8 mouse cellular contexts compared by ENCODE assay signal in genomic region chr9:63123451-63124438, GRCm38 (mm10). TPM values are rescaled to one million over a fixed set of nuclear protein-coding genes. Genes with fewer than 3 reads are reported as not detected.
A peak's percentile ranks its signal among the peaks of the same experiment; 100 is the strongest.
DNase-seq lines count a peak whose midpoint lies in the region; ATAC-seq and TF ChIP-seq lines count a peak whose summit lies in the region.

No protein-coding gene starts in this region.

- peak overlapping the region; percentile 49 for H3K9ac ChIP-seq in embryonic facial prominence, embryonic 12.5 days
- H3K9ac ChIP-seq in limb, embryonic 11.5 days (ENCODE audit: low read length): peak overlapping the region; percentile 57
- H3K9ac ChIP-seq in midbrain, embryonic 13.5 days (replicated peaks): peak overlapping the region; percentile 57

- no peaks in the 10 kb centered on the region for H3K9me3 ChIP-seq in embryonic facial prominence, embryonic 12.5 days
- H3K9me3 ChIP-seq in limb, embryonic 11.5 days (ENCODE audit: control insufficient read depth, low read length): no peaks in the 10 kb centered on the region
- H3K9me3 ChIP-seq in midbrain, embryonic 13.5 days: no peaks in the 10 kb centered on the region

- peak; percentile 25 for TF ChIP-seq POLR2A in kidney, adult 2 months (IDR thresholded peaks at IDR 0.05; ENCODE audit: low read depth, low read length)
- TF ChIP-seq POLR2A in small intestine, adult 2 months (IDR thresholded peaks at IDR 0.05; ENCODE audit: low read depth, low read length): no peak

- no peaks in the 10 kb centered on the region for H3K27me3 ChIP-seq in embryonic facial prominence, embryonic 12.5 days
- no peaks in the 10 kb centered on the region for H3K27me3 ChIP-seq in kidney, adult 2 months (replicated peaks; ENCODE audit: control insufficient read depth, insufficient read depth, low read length)
- H3K27me3 ChIP-seq in limb, embryonic 11.5 days (ENCODE audit: control insufficient read depth, insufficient read depth, low read length): no peaks in the 10 kb centered on the region
- H3K27me3 ChIP-seq in midbrain, embryonic 13.5 days: peaks cover 10% of the 10 kb centered on the region
- no peaks in the 10 kb centered on the region for H3K27me3 ChIP-seq in small intestine, adult 2 months (ENCODE audit: control insufficient read depth, insufficient read depth, low read length)

- no peaks in the 10 kb centered on the region; the same call in 1 of the 2 replicates for H3K4me1 ChIP-seq in embryonic facial prominence, embryonic 12.5 days
- H3K4me1 ChIP-seq in kidney, adult 2 months (ENCODE audit: control insufficient read depth, insufficient read depth, low read length): peaks cover 8% of the 10 kb centered on the region; the same call in 1 of the 2 replicates
- H3K4me1 ChIP-seq in limb, embryonic 11.5 days (ENCODE audit: control insufficient read depth, insufficient read depth, low read length): no peaks in the 10 kb centered on the region; the same call in 1 of the 2 replicates
- peaks cover 9% of the 10 kb centered on the region; the same call in 1 of the 2 replicates for H3K4me1 ChIP-seq in midbrain, embryonic 13.5 days (replicated peaks)
- H3K4me1 ChIP-seq in small intestine, adult 2 months (ENCODE audit: control insufficient read depth, insufficient read depth, insufficient read length, low read length): no peaks in the 10 kb centered on the region

- peak overlapping the region; percentile 38 for H3K4me3 ChIP-seq in embryonic facial prominence, embryonic 12.5 days
- H3K4me3 ChIP-seq in kidney, adult 2 months (ENCODE audit: insufficient read depth, low read depth, low read length): peak overlapping the region; percentile 59
- peak overlapping the region; percentile 36 for H3K4me3 ChIP-seq in limb, embryonic 11.5 days (ENCODE audit: low read depth, low read length)
- H3K4me3 ChIP-seq in midbrain, embryonic 13.5 days (replicated peaks): peak overlapping the region; percentile 43
- H3K4me3 ChIP-seq in small intestine, adult 2 months (ENCODE audit: low read depth, low read length): peak overlapping the region; percentile 64

- H3K27ac ChIP-seq in embryonic facial prominence, embryonic 12.5 days: peak overlapping the region; percentile 55
- H3K27ac ChIP-seq in kidney, adult 2 months (ENCODE audit: insufficient read depth, low read depth, low read length): peak overlapping the region; percentile 66
- H3K27ac ChIP-seq in limb, embryonic 11.5 days (replicated peaks; ENCODE audit: low read depth, low read length): no peak overlapping the region
- H3K27ac ChIP-seq in midbrain, embryonic 13.5 days: no peak overlapping the region; the same call in 1 of the 2 replicates
- H3K27ac ChIP-seq in small intestine, adult 2 months (ENCODE audit: insufficient read depth, low read depth, low read length): peak overlapping the region; percentile 69

- peak overlapping the region; percentile 67 for H3K4me2 ChIP-seq in embryonic facial prominence, embryonic 12.5 days (replicated peaks)
- H3K4me2 ChIP-seq in limb, embryonic 11.5 days (ENCODE audit: low read depth, severe bottlenecking): peak overlapping the region; percentile 80
- peak overlapping the region; percentile 76 for H3K4me2 ChIP-seq in midbrain, embryonic 13.5 days (replicated peaks)

- DNase-seq in 3T3-L1 (ENCODE audit: low read depth, low spot score): peak; percentile 95
- peak; percentile 92 to 95 for DNase-seq in adrenal gland, postnatal 36 days
- DNase-seq in heart, adult 18-20 months: peak; percentile 93 to 96
- DNase-seq in kidney, adult 2 months: peak; percentile 95
- peak; percentile 96 for DNase-seq in limb, embryonic 11.5 days (ENCODE audit: low spot score)

- peak; percentile 100; the same call in 1 of the 2 replicates for TF ChIP-seq CTCF in kidney, adult 2 months (conservative IDR thresholded peaks at IDR 0.05; ENCODE audit: insufficient read depth, insufficient read length, low read depth, low read length)
- TF ChIP-seq CTCF in small intestine, adult 2 months (IDR thresholded peaks at IDR 0.05; ENCODE audit: extremely low read depth, insufficient read length, insufficient replicate concordance, low read depth, low read length): peak; percentile 99

- no peaks in the 10 kb centered on the region for H3K36me3 ChIP-seq in embryonic facial prominence, embryonic 12.5 days
- no peaks in the 10 kb centered on the region for H3K36me3 ChIP-seq in kidney, adult 2 months (ENCODE audit: control insufficient read depth, insufficient read depth, low read length)
- H3K36me3 ChIP-seq in limb, embryonic 11.5 days (ENCODE audit: control insufficient read depth, insufficient read depth, low read length): no peaks in the 10 kb centered on the region
- H3K36me3 ChIP-seq in midbrain, embryonic 13.5 days: no peaks in the 10 kb centered on the region
- no peaks in the 10 kb centered on the region for H3K36me3 ChIP-seq in small intestine, adult 2 months (ENCODE audit: control insufficient read depth, insufficient read depth, low read length)

- 5% methylated on average over 30 of the region's 30 CpGs for WGBS in embryonic facial prominence, embryonic 12.5 days
- 3% methylated on average over 30 of the region's 30 CpGs for WGBS in kidney, adult 2 months
- 6% methylated on average over 30 of the region's 30 CpGs for WGBS in limb, embryonic 11.5 days
- 8% methylated on average over 30 of the region's 30 CpGs for WGBS in midbrain, embryonic 13.5 days
- 5% methylated on average over 30 of the region's 30 CpGs for WGBS in small intestine, adult 2 months

- ATAC-seq in embryonic facial prominence, embryonic 12.5 days (ENCODE audit: insufficient number of reproducible peaks, insufficient read depth, low FRiP score, low TSS enrichment): peak; percentile 94
- peak; percentile 93 for ATAC-seq in limb, embryonic 11.5 days (ENCODE audit: insufficient number of reproducible peaks, low FRiP score, low TSS enrichment, low read depth)
- ATAC-seq in midbrain, embryonic 13.5 days: peak; percentile 99

RNA-seq across cellular contexts. Expression of gene Skor1, which starts 25.0 kb away (rescaled TPM):
- under 1 TPM; 0.10 to 0.13 TPM for total RNA-seq in adrenal gland, postnatal 36 days (2021)
- 0.24 and 0.35 TPM in 2 replicates for polyA plus RNA-seq in embryonic facial prominence, embryonic 12.5 days (2016; fragmentation: Nextera tagmentation; extraction: Ambion mirVana)
- not detected for total RNA-seq in heart, adult 18-20 months (2021)
- polyA plus RNA-seq in kidney, adult 2 months (2012; rRNA removed): 0.02 and 0.03 TPM in 2 replicates
- 0.12 TPM in 1 of 2 replicates, not detected in the other for polyA plus RNA-seq in limb, embryonic 11.5 days (2014; fragmentation: Nextera tagmentation; extraction: Ambion mirVana)
- 1.7 and 2.0 TPM in 2 replicates for polyA plus RNA-seq in midbrain, embryonic 13.5 days (2015; fragmentation: Nextera tagmentation; extraction: Ambion mirVana)
- polyA plus RNA-seq in small intestine, adult 2 months (2012; rRNA removed): 0.04 TPM in 1 of 2 replicates, not detected in the other

Comparison
In these comparisons a context has a peak if more than half of its experiments do, and no peak if none do; other contexts are left out.
1. H3K27ac ChIP-seq: peak in embryonic facial prominence, embryonic 12.5 days (single experiment), kidney, adult 2 months (single experiment) and small intestine, adult 2 months (single experiment); none in limb, embryonic 11.5 days (single experiment) and midbrain, embryonic 13.5 days (single experiment).
2. Peak in every context shown above with its lines, with median percentiles within 50 percentile points of each other: DNase-seq, ATAC-seq, H3K4me2 ChIP-seq, H3K4me3 ChIP-seq and H3K9ac ChIP-seq.